Mouse (Mus musculus) heart, embryonic 14.5 days (tissue): ENCODE measurements around the gene Unc5c. TPM values are rescaled to one million over a fixed set of nuclear protein-coding genes. Genes with fewer than 3 reads are reported as not detected.
A peak's percentile ranks its signal among the peaks of the same experiment; 100 is the strongest.

Experiments
- ATAC-seq: fragments of 200-750 bp; cut with Nextera tagmentation; 2 replicates; pipeline ENCODE4 v1.8.0; 2017; ENCODE audit warnings: low read depth, moderate TSS enrichment; ENCODE audit not compliant: insufficient number of reproducible peaks, insufficient read depth, low FRiP score
- H3K27ac ChIP-seq, 2 experiments: fragments of 200-500 bp in 1 of 2; fragments of 300-500 bp in 1 of 2; sonication (generic) in 1 of 2; replicated peaks in 1 of 2; 2 replicates each; pipeline ENCODE4 v1.5.1; 2012 to 2014; ENCODE audit warnings: low read depth in 2 of 2, low read length in 2 of 2, control low read depth in 1 of 2, mild to moderate bottlenecking in 1 of 2, mixed read lengths in 1 of 2; ENCODE audit not compliant: control insufficient read depth in 1 of 2, insufficient read depth in 1 of 2
- H3K27me3 ChIP-seq: fragments of 300-500 bp; sonication (generic); 2 replicates; pipeline ENCODE4 v1.6.1; 2014; ENCODE audit warnings: mild to moderate bottlenecking, low read length, control low read depth; ENCODE audit not compliant: control insufficient read depth, insufficient read depth
- H3K36me3 ChIP-seq: fragments of 300-500 bp; sonication (generic); 2 replicates; pipeline ENCODE4 v1.6.1; 2014; ENCODE audit warnings: mild to moderate bottlenecking, control low read depth, low read length, mixed read lengths; ENCODE audit not compliant: control insufficient read depth, insufficient read depth
- H3K4me1 ChIP-seq, 2 experiments: fragments of 200-500 bp in 1 of 2; fragments of 300-500 bp in 1 of 2; sonication (generic) in 1 of 2; 2 replicates each; pipeline ENCODE4 v1.6.1; 2012 to 2014; ENCODE audit warnings: low read length in 2 of 2, control low read depth in 1 of 2, mixed read lengths in 1 of 2; ENCODE audit not compliant: control insufficient read depth in 2 of 2, insufficient read depth in 2 of 2
- H3K4me2 ChIP-seq: fragments of 300-500 bp; sonication (generic); 2 replicates; pipeline ENCODE4 v1.6.1; 2014; ENCODE audit warnings: mild to moderate bottlenecking, low read length
- H3K4me3 ChIP-seq, 2 experiments: fragments of 200-500 bp in 1 of 2; fragments of 300-500 bp in 1 of 2; sonication (generic) in 1 of 2; 2 replicates each; pipeline ENCODE4 v1.5.1; 2012 to 2014; ENCODE audit warnings: low read length in 2 of 2, mild to moderate bottlenecking in 2 of 2, control low read depth in 1 of 2, low read depth in 1 of 2, moderate library complexity in 1 of 2; ENCODE audit not compliant: control insufficient read depth in 1 of 2, insufficient read depth in 1 of 2
- H3K9ac ChIP-seq: fragments of 300-500 bp; sonication (generic); 2 replicates; pipeline ENCODE4 v1.6.1; 2014; ENCODE audit warnings: mild to moderate bottlenecking, low read length
- H3K9me3 ChIP-seq: fragments of 300-500 bp; sonication (generic); 2 replicates; pipeline ENCODE4 v1.6.1; 2016; ENCODE audit warnings: low read length, control low read depth; ENCODE audit not compliant: control insufficient read depth
- WGBS: fragments of 180-500 bp; shearing (Covaris S2); extraction: QIAGEN DNeasy Blood & Tissue Kit; methylation state at CpG from one replicate; pipeline ENCODE4 v1.1.7; 2014; 5-methylcytosine and 5-hydroxymethylcytosine counted together
- polyA plus RNA-seq: library from polyadenylated mRNA; unstranded; fragments of >200 nt; fragmentation: Nextera tagmentation; extraction: Ambion mirVana; gene quantifications from 2 replicates; pipeline ENCODE4 v1.2.1, GENCODE M21; 2014

Unc5c gene
- polyA plus RNA-seq, 1 experiment from 2014 or later: 3.4 TPM

GRCm38 (mm10) chr3:141862816-141863461, 397.9 kb downstream of the Unc5c start:
- Histone ChIP-seq H3K36me3 (no peaks in the 10 kb centered on the region), H3K9me3 (no peaks in the 10 kb centered on the region), H3K9ac (no peak overlapping the region), H3K4me1 (no peaks in the 10 kb centered on the region), H3K4me2 (peak overlapping the region; percentile 51), H3K4me3 (no peak overlapping the region), H3K27ac (no peak overlapping the region), H3K27me3 (no peaks in the 10 kb centered on the region)
- 15% methylated on average over 13 of the region's 13 CpGs for WGBS
- 0 out of 2 replicates have a peak, but pooled peaks have one; percentile 35 for ATAC-seq

- H3K36me3 ChIP-seq: no peaks in the 10 kb centered on the region
- no peak for ATAC-seq
- H3K4me2 ChIP-seq: no peak overlapping the region
- no peaks in the 10 kb centered on the region for H3K4me1 ChIP-seq
- H3K27me3 ChIP-seq: no peaks in the 10 kb centered on the region
- WGBS: 65% methylated on average over 3 of the region's 3 CpGs
- no peak overlapping the region for H3K9ac ChIP-seq
- no peak overlapping the region for H3K27ac ChIP-seq
- H3K4me3 ChIP-seq: no peak overlapping the region
- no peaks in the 10 kb centered on the region for H3K9me3 ChIP-seq
Measured at GRCm38 (mm10) chr3:141871805-141872204, 406.8 kb downstream of the Unc5c start.

- H3K4me2 ChIP-seq: no peak overlapping the region
- H3K9me3 ChIP-seq: no peaks in the 10 kb centered on the region
- no peaks in the 10 kb centered on the region for H3K36me3 ChIP-seq
- H3K9ac ChIP-seq: no peak overlapping the region
- no peaks in the 10 kb centered on the region for H3K27me3 ChIP-seq
- H3K4me3 ChIP-seq: no peak overlapping the region
- ATAC-seq: no peak
- H3K4me1 ChIP-seq: no peaks in the 10 kb centered on the region
- no peak overlapping the region for H3K27ac ChIP-seq
- 83% methylated on average over 10 of the region's 10 CpGs for WGBS
Measured at GRCm38 (mm10) chr3:141872337-141873042, 407.5 kb downstream of the Unc5c start.

GRCm38 (mm10) chr3:141882496-141882895, 417.5 kb downstream of the Unc5c start:
- ATAC-seq: no peak
- no peak overlapping the region for H3K9ac ChIP-seq
- H3K9me3 ChIP-seq: no peaks in the 10 kb centered on the region
- H3K27ac ChIP-seq: no peak overlapping the region
- WGBS: 54% methylated on average over 2 of the region's 2 CpGs
- H3K4me3 ChIP-seq: no peak overlapping the region
- H3K36me3 ChIP-seq: no peaks in the 10 kb centered on the region
- H3K4me2 ChIP-seq: no peak overlapping the region
- H3K27me3 ChIP-seq: no peaks in the 10 kb centered on the region
- no peaks in the 10 kb centered on the region for H3K4me1 ChIP-seq

GRCm38 (mm10) chr3:141884190-141884589, 419.2 kb downstream of the Unc5c start:
- 88% methylated on average over 5 of the region's 5 CpGs for WGBS
- no peak overlapping the region for H3K4me2 ChIP-seq
- no peaks in the 10 kb centered on the region for H3K4me1 ChIP-seq
- H3K27me3 ChIP-seq: no peaks in the 10 kb centered on the region
- H3K27ac ChIP-seq: no peak overlapping the region
- H3K4me3 ChIP-seq: no peak overlapping the region
- no peaks in the 10 kb centered on the region for H3K36me3 ChIP-seq
- H3K9ac ChIP-seq: no peak overlapping the region
- H3K9me3 ChIP-seq: no peaks in the 10 kb centered on the region
- ATAC-seq: no peak
